Mouse (Mus musculus) fat pad, adult 2 months (tissue): ENCODE results near the gene Tbp.
"Not testable (repeated sequence)": the region's sequence is repeated elsewhere in the genome, so short reads cannot be mapped to it uniquely, and the experiment has no call there.

Experiments used
- DNase-seq: peaks from one replicate; pipeline ENCODE4 v3.0.0-alpha.2; 2011; ENCODE audit warnings: low read depth, low spot score; ENCODE audit errors: extremely low read depth

Tbp gene

DNA sequence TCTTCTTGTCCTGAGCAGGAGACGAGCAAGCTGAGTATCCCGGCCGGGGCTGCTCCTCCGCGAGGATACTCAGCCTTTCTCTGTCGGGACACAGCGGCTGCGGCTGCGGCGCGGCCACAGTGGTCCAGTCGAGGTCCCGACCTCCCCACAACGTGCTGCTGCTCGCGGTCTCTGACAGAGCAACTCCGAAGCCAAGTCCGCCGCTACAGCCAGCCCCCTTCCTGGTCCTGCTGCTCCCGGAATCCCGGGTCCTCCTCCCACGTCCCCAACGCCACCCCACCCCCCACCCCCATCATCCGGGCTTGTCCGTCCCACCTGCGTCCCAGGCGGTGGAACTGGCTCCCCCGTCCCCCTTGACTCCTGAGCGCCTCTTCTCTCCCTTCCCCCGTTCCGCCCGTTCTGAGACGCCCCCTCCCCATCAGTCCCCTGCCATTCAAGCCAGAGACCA, 36.8 kb downstream of the Tbp start:
- DNase-seq = no peak

DNA sequence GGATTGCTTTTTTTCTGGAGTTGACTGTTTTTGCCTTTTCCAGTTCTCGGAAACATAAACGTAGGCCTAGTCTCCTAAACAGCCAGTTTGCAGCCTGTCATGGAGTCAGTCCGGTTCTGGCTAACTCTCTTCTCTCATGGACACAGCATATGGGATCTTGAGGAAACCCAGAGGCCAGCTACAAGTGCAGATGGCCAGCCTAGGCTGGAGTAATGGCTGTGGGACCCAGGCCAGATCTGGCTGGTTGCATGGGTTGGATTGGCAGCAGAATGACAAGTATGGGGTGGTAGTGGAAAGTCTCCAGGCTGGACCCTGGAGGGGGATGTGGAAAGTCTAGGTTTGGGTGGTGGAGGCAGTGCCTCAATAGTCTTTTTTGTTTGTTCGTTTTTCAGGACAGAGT, 40.6 kb downstream of the Tbp start:
- no peak for DNase-seq

DNA sequence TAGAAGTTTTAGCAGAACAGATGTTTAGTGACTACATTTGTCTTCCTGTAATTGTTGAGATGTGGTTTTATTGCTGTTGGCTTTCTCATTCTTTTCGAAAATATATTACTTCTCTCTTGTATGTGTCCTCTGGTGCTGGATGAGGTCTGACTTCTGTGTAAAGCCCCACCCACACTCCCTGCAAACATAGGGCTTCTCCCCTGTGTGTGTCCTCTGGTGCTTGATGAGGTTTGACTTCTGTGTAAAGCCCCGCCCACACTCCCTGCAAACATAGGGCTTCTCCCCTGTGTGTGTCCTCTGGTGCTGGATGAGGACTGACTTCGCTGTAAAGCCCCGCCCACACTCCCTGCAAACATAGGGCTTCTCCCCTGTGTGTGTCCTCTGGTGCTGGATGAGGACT, 44.2 kb downstream of the Tbp start:
- DNase-seq = not testable (repeated sequence)

DNA sequence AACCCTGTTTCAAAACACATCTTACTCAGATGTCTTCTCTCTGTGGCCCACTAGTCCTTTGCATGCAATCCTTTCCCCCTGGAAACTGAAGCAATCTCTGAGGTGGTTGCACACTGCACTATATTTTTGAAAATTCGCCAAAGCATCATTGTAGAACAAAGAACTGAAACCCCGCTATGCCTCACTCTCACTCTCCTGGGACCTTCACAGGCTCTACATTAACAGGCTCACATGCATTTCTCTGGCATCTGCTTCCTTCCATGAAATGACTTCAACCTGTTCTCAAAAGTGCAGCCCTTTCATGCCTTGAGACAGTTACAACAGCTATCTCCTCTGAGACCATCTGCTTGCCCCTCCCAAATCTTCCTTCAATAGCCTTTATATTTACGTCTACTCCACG, 46.8 kb downstream of the Tbp start:
- DNase-seq = no peak

DNA sequence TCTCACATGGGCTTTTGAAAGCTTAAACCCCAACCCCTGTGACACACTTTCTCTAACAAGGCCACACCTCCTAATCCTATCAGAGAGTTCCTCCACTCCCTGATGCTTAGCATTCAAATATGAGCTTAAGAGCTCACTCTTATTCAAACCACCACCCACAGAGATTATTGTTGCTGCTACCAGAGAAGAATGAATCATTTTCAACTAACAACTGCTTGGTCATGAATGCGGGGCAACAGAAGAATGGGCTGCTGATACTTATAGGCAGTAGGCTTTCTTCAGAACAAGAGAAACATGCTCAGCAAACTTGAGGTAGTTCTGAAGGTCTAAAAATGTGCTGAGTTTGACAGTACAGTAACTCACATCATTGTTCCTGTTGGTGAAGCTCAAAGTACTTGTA, 50.0 kb downstream of the Tbp start:
- no peak for DNase-seq

DNA sequence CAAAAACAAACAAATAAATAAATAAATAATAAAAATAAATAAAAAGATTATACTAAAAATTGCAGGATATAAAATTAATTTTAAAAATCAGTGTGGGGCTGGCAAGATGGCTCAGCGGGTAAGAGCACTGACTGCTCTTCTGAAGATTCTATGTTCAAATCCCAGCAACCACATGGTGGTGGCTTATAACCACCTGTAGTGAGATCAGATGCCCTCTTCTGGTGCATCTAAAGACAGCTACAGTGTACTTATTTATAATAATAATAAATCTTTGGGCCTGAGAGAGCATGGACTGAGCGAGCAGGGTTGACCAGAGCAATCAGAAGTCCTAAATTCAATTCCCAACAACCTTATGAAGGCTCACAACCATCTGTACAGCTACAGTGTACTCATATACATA, 60.3 kb downstream of the Tbp start:
- DNase-seq = no peak

DNA sequence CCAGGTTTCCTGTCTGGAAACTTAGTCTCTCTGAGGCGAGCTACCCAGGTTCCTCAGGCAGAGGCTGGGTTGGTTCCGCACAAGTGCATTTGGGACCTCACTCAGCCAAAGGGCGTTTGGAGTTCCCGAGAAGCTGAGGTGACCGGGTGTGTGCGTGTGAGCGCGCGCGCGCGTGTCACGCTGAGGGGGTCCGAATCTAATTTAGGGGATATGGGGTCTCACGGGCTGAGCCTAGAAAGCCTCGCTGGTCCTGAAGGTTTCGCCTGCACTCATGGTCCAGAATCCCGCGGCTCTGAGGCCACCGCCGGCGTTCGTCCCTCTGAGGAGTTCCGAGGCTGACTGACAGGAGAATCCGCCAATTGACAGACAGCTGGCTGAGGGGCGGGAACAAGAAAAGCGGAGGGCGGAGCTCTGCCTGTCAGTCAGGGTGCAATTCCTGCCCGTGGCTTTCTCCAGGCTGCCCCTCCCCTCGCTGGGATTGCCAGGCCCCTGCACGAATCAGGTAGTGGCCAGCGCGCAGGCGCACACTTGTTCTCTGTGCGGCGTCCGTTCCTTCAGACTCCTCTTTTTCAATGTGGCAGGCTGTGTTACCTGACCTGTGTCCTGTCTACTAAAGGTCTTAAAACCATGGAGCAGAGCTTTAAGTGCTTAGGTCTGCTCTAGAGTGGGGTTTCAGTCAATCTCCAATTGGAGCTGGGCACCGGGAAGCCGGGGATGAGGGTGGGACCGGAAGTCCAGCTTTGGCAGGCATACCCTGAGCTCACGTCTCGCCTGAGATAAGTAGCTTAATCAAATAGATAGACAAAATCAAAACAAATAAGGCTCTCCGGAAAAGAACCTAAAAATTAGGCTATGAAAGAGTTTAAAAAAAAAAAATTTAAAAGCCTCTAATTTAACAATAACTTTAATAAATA, 64.6 kb downstream of the Tbp start, which contains the start of gene Prdm9:
Gene Prdm9, minus strand, starts transcription at position 341 of the 914 bp plus-strand sequence.
- peak; percentile 65 for DNase-seq

DNA sequence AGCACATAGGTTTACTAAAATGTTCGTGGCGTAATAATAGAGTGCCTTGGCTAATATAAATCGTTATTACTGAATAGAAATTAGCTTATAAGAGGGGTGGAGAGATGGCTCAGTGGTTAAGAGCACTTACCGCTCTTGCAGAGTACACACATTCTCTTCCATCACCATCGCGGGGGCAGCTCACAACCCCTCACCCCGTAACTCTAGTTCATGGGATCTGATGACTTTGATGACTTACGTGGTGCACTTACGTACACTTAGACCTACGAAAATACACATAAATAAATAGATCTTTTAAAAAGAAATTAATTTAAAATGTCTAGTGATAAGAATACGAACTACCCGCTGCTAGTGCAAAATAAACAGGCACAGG, 65.2 kb downstream of the Tbp start:
- no peak for DNase-seq

DNA sequence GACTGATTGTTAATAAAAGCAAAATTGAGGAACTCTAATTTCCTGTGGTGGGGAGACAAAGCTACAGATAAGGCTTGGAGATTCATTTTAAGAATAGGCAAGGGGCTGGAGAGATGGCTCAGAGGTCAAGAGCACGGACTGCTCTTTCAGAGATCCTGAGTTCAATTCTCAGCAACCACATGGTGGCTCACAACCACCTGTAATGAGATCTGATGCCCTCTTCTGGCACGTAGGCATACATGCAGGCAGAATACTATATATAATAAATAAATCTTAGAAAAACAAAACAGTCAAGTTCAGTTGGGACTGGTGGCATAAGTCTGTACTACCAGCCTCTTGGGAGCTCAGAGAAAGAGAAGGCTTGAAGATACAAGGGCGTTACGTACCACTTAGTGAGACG, 67.2 kb downstream of the Tbp start:
- DNase-seq = no peak

DNA sequence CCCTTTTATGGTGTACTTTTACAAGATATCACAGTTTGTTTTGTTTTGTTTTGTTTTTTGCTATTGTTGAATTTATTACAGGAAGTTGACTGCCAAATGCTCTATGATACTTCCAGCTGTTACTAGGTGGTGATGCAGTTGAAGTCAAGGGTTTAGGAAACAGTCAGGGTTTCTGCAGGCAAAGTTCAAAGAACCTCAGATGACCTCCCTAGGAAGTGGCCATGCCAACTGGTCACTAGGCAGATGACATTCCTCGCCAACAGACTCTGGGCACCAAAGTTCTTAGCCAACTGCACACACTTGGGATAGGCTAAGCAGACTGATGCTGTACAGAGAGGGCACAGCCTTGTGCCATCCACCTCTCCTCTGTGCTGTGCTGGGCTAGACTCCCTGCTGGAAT, 75.4 kb downstream of the Tbp start:
- no peak for DNase-seq

DNA sequence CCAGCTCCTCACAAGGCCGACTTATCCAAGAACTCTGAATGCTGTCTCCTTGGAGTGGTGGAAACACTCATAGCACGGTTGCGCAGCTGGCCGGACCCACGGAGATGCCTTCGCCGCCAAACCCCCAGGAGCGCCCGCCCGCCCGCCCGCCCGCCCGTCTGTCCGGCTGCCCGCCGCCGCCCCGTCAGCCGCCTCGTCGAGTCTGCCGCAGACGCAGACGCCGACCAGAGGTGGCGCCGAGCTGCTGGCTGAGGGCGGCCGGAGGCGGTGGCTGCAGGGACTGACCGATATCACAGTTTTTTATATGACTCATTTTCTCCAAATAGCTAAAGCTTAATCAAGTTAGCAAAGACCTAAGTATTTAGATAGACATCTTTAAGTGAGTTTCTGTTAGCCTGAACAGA, 77.6 kb downstream of the Tbp start:
- no peak for DNase-seq
